Mouse (Mus musculus) CH12.LX (cell line): ENCODE results near the gene She.

ENCODE experiments used
- MEF2A ChIP-seq: IDR thresholded peaks from 2 replicates; pipeline ENCODE4 v1.6.1; 2014; ENCODE audit warnings: low read depth, mild to moderate bottlenecking, inconsistent platforms, low read length, improper control_type of control experiment, borderline replicate concordance
- MXI1 ChIP-seq: IDR thresholded peaks from 2 replicates; pipeline ENCODE4 v1.6.1; 2011; ENCODE audit warnings: mild to moderate bottlenecking, low read depth, low read length, improper control_type of control experiment

DNA sequence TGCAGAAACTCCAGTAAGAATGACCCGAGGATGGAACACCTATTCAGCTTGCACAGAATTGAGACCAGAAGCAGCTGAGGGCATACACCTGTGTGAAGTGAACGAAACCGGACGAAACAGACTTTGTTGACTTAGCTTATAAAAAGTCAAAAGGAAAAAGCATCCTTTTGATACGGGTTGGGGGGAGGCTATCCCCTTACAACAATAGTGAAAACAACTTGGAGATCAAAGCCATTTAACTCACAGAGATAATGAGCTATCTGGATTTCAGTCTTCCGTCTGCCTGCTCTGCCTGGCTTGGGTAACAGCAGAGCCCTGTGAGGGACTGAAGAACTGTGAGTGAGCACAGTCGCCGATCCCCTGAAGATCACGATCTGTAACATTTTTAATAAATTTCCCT, 37.8 kb downstream of the She start:
- TF ChIP-seq MXI1 (no peak), MEF2A (no peak)
